Mouse (Mus musculus): Measurements from ENCODE around the gene Cobll1.

Gene Cobll1

GRCm38 (mm10) chr2:65148928-65149327 lies 90.3 kb downstream of the Cobll1 start:
- DNase-seq (ENCODE audit: low read depth), result no peak

GRCm38 (mm10) chr2:65147431-65147830 lies 91.8 kb downstream of the Cobll1 start:
- no peak for DNase-seq (ENCODE audit: low read depth)

DNA sequence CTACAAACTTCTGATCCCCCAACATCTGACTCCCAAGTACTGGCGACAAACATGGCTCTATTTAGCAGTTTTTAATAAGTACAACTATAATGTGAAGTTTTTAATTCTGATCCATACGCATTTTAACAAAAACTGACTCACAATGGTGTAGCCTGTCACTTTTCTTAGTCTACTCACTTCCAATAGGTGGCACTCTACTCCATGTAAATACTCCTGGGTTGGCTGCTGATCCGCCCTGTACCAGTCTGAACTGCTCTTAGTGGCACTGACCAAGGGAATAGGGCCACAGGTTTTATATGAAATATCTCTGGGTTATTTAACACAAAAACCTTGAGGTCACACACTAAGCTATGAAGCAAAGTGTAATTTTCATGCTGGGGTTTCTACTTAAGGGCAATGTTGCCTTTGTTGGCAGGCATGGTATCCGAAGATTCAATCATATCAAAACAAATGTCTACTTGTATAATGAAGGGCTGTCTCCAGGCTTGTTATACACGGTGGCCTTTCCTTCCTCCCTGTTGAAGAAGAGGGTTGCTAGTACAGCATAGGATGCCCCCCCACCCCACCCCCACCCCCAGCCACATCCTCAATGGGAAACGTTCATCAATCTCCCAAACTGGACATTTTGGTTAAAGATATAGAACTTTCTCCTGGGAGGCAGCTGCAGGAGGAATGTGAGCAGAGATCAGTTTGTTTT lies 93.6 kb downstream of the Cobll1 start:
- peak; percentile 74 for DNase-seq (ENCODE audit: low read depth)

GRCm38 (mm10) chr2:65141093-65141661 lies 98.0 kb downstream of the Cobll1 start:
- DNase-seq (ENCODE audit: low read depth), result no peak

DNA sequence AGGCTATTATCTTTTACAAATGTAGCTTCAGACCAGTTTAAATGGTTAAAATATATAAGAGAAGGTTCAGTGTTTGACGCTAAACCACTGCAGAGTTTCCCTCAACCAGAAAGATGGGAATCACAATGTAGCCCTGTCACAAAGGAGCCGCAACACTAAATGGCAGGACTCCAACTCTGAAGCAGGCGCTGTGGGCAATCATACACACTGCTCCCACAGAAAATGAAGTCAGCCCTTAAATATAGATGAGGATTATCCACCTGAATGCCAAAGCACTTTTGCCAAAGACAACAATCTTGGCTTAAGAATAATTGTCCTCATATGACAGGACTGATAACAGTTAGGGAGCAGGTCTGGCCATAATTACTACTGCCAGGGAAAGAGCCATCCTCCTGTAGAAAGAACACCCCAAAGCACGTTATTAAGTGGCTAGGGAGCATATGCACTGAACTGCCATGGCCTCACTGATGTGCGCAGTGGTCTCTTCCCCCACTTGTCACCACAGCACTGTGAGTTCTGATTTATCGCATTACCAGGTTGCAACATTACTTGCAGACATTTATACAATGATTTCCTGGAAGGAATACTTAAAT lies 98.8 kb downstream of the Cobll1 start:
- no peak for DNase-seq (ENCODE audit: low read depth)

DNA sequence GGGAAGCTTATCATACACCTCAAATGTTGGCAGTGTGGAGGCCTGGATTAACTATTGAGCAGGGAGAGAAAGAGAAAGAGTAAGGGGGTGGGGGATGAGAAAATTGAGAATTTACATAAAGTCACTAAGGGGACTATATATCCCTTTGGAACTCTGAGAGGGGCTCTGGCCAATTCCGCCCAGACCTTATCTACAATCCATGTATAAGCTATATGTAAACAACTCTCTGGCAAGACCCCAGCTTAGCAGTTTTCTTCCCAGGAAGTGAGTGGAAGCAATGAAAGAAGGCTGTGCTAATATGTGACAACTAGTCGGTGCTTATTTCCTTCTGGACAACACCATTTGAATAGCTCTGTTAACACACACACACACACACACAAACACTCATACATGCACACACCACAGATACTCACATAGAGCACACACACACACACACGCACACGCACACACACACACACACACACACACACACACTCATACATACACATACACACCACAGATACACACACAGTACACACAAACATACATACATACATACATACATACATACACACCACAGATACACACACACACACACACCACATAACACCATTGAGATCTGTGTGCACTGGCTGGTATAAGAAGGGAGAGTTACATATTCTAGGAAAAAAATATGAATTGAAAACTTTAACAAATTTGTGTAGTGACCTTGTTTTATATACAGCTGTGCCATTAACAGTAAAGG lies 99.4 kb downstream of the Cobll1 start:
- DNase-seq (ENCODE audit: low read depth), result no peak

DNA sequence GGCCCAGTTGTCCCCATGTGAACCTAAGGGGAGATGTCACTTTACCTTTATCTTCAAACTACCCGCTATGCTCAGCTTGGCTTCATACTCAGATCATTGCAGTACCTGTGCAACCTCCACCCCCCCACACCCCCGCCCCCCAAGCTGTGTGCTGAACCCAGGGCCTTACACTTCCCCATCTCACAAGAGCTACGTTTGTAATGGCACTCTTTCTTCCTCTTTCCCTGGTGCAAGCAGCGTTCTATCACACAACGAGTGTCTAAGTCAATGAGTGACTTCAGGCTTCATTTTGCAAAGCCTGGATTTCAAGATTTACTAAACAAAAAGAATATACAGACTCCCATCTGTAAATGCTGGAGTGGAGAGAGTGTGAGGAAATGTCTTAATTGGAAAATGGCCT lies 100.2 kb downstream of the Cobll1 start:
- no peak for DNase-seq (ENCODE audit: low read depth)

DNA sequence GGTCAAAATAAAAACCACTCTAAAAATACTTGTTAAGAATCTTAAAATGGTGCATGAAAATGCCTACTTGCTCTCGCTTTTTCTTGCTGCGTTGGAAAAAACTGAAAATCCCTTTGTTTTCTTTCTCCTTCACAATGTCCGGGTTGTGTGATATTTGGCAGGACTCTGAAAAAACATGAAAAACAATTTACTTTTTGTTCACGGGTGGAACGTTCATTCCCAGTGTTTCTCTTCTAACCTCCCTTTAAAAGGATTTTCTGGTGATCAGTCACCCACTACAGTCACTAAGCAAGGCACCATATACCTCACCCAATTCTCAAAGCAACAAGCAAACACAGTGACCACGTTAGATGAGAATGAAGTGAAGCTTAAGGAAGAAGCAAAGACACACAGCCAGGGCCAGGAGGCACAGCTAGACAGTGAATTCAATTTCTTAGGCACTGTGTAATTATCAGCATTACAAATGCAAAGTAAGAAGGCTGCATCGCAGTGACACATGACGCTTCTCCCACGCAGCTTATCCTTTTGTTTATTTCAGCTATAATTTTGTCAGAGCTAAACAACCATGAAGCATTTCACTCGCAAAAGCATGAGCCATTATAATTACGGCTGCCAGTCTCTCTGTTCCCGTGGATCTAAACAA lies 112.9 kb downstream of the Cobll1 start:
- DNase-seq (ENCODE audit: low read depth), result no peak

DNA sequence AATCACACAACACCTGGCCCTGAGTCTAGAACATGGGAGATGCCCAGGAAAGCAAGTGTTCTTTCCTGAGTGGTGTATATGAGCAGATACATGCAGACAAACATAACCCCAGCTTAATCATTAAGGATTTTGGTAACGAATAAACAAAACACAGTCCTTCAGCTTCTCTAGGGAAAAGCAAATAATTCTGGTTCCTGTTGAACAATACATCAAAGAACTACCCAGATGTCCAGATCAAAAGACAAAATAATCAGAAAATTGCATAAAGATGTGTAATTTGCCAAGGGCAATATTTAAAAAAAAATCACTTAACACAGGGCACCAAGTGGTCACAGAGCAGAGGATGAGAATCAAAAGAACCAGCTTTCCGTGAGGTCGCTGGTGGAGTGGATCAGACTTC lies 115.5 kb downstream of the Cobll1 start:
- DNase-seq (ENCODE audit: low read depth), result no peak

DNA sequence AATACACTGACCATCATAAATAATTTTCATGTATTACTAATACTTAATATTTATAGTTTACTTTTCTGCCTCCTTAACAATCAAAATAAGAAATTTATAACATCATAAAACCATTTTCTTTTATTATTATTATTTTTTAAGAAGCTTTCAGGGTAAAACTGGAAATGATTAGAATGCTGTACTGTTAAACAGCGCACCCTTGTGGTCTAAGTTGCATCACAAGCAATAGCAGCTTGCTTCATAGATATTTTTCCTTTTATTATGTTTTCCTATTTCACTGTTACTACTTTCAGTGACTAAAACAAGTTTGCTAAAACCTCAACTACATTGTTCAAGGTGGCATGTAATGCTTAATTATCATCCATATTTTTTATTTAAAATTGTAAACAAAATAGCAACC lies 117.8 kb downstream of the Cobll1 start:
- DNase-seq (ENCODE audit: low read depth), result peak; percentile 61

- DNase-seq (ENCODE audit: low read depth), result no peak
These were observed 118.2 kb downstream of the Cobll1 start for GRCm38 (mm10) chr2:65121012-65121411.

GRCm38 (mm10) chr2:65120112-65120511 lies 119.1 kb downstream of the Cobll1 start:
- DNase-seq (ENCODE audit: low read depth), result no peak

- no peak for DNase-seq (ENCODE audit: low read depth)
These were observed 119.5 kb downstream of the Cobll1 start for GRCm38 (mm10) chr2:65119667-65120066.

GRCm38 (mm10) chr2:65119076-65119475 lies 120.1 kb downstream of the Cobll1 start:
- DNase-seq (ENCODE audit: low read depth), result no peak

- no peak for DNase-seq (ENCODE audit: low read depth)
These were observed 121.3 kb downstream of the Cobll1 start for GRCm38 (mm10) chr2:65117859-65118258.

GRCm38 (mm10) chr2:65116428-65117125 lies 122.6 kb downstream of the Cobll1 start:
- DNase-seq (ENCODE audit: low read depth), result no peak

DNA sequence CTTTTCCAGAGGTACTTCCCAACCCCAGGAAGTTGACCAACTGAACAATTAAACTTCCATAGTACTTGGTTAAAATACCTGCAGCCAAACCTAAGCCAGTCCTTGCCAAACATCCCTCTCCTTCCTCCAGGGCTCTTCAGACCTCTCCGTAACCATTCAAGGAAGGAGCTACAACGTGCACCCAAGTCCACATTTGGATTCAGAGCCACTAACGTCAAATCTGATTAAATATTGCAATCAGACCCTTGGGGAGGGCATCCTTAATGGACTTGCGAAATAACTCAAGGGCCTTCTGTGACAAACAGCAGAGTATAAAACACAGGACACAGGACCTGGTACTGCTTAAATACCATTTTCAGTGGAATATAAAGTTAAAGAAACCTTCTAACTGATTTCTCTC lies 126.0 kb downstream of the Cobll1 start:
- no peak for DNase-seq (ENCODE audit: low read depth)

DNA sequence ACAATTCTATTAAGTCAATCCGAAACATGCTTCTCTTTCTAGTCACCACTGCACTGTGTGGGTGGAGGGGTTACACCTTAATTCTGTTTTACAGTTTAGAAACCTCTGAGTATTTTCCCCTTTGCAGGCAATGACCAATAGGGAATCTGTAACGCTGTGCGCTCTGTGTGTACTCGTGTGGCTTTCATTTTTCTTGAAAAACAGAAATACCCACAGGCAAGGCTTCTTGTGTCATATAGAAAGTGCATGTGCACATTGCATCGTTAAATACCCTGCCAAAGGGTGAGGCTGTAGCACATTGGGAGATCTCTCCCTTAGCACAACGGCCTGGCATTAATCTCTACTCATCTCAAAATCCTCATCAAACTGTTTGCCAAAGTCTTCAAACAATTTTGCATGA lies 134.6 kb downstream of the Cobll1 start:
- peak; percentile 48 for DNase-seq (ENCODE audit: low read depth)

DNA sequence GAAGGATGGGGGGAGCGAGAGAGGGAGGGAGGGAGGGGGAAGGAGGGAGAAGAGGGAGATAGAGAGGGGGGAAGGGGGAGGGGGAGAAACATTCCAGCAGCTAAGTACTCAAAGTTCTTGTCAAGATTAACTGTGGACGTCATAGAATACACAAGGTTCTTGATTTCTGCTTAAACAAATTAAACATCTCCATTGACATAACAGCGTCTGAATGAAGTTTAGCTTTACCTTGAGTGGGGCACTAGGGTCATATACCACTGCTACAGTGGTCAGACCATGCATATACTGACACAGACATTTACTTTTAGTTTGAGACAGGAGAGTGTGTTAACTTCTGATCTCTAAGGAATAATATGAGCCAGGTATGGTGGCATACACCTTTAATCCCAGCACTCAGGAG lies 135.4 kb downstream of the Cobll1 start:
- DNase-seq (ENCODE audit: low read depth), result no peak

DNA sequence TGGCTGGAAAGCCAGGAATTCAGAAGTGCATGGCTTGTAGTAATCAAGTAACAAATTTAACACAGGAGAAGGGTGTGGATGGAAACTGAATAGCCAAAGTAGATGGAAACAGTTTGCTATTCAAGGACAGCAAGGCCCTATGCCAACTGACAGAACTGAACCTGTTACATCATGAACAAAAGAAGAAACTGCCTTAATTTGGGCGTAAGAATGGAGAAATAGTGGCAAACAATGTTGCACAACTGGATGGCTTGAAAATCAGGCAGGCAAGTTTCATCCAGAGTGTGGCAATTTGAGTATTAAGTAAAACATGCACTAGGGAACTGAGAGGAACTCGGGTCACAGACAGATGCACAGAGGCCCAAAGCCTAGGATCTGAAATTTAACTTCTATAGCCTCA lies 137.8 kb downstream of the Cobll1 start:
- no peak for DNase-seq (ENCODE audit: low read depth)

DNA sequence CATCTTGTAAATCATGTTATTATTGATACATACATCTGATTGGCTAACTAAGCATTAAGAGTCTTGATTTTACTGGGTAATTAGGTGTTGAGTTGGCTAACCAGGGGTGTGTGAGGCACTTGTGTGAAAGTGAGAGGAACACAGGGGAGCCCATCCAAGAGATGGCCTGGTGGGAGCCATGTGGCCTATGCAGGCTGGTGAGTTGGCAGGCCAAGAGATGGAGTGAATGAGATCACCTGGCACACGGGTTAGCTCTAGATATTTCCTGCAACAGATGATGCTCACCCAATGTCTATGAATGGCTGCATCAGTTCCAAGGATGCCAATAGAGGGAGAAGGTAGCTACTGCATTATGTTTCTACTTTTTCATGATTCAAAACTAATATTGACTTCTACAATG lies 139.2 kb downstream of the Cobll1 start:
- DNase-seq (ENCODE audit: low read depth), result no peak

DNA sequence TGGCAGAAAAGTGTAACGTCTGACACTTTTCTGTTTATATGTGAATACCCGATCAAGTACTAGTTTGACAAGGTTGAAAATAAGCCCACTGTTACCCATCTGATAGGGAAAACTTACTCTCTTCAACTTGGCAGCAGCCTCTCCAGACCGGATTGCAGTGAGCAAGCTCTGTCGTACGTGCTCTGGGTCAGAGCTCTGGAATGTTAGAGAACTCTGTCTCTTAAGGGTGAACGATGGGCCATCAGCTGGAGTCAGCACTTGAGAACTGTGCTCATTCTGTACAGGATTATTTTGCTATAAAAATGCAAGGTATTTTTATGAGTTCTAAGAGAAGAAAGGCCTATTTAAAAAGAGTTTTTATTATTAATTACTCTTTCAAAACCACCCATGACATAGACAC lies 143.6 kb downstream of the Cobll1 start:
- DNase-seq (ENCODE audit: low read depth), result no peak
